ENCODE assay signal across 9 mouse cellular contexts in the genomic region with DNA sequence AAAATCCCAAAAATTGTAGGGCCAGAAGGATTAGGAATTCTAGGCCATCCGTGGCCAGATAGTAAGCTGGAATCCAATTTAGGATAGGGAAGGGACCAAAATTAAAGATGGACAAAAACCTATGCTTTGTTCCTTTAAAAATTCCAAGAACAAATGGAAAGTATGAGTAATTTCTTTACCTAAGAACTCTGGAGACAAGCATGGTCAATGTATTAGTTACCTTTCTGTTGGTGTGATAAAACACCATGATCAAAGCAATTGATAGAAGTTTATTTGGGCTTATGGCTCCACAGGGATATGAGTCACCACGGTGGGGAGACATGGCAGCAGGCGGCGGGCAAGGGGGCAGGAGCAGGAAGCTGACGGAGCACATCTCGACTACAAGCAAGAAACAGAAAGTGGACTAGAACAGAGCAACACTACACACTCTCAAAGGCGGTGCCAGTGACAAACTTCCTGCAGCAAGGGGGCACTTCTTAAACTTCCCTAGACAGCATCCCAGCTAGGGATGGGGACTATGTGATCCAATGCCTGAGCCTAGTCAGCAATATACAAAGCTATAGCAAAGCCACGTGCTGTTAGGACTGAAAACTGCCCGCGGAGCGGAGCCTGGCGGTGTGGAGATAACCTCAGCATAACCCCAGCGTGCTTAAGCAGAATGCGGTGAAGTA. TPM values are rescaled to one million over a fixed set of nuclear protein-coding genes. Genes with fewer than 3 reads are reported as not detected.
A peak's percentile ranks its signal among the peaks of the same experiment; 100 is the strongest.
DNase-seq lines count a peak whose midpoint lies in the region; ATAC-seq lines count a peak whose summit lies in the region.
"Had no signal": no experiment of that assay in that cellular context is flagged by ENCODE, and none has a peak within 500 bp of the region (broad histone marks: within the 10 kb centered on the region; RNA-seq: fewer than 3 reads in every experiment).

No protein-coding gene starts in this region.

- no peak overlapping the region for H3K27ac ChIP-seq in neural tube, embryonic 11.5 days (ENCODE audit: low read depth, low read length)
- H3K27ac ChIP-seq in lung, embryonic 16.5 days (ENCODE audit: low read length) = no peak overlapping the region
- H3K27ac ChIP-seq in midbrain, embryonic 15.5 days = no peak overlapping the region
- H3K27ac ChIP-seq: embryonic facial prominence, embryonic 13.5 days had no signal

- no peak overlapping the region for H3K4me2 ChIP-seq in neural tube, embryonic 11.5 days (ENCODE audit: low read depth)
- peak overlapping the region; percentile 23 for H3K4me2 ChIP-seq in lung, embryonic 16.5 days (ENCODE audit: low read depth, low read length)
- no peak overlapping the region for H3K4me2 ChIP-seq in midbrain, embryonic 15.5 days

- H3K36me3 ChIP-seq in neural tube, embryonic 11.5 days (ENCODE audit: control insufficient read depth, insufficient read depth, low read length) = no peaks in the 10 kb centered on the region
- no peaks in the 10 kb centered on the region for H3K36me3 ChIP-seq in lung, embryonic 16.5 days (ENCODE audit: control insufficient read depth, insufficient read depth, low read length)
- H3K36me3 ChIP-seq in midbrain, embryonic 15.5 days (replicated peaks) = no peaks in the 10 kb centered on the region
- H3K36me3 ChIP-seq: embryonic facial prominence, embryonic 13.5 days had no signal

- no peaks in the 10 kb centered on the region for H3K4me1 ChIP-seq in neural tube, embryonic 11.5 days (ENCODE audit: control insufficient read depth, insufficient read depth, low read length)
- H3K4me1 ChIP-seq in lung, embryonic 16.5 days (replicated peaks; ENCODE audit: control insufficient read depth, insufficient read depth, low read length) = peaks cover 11% of the 10 kb centered on the region
- H3K4me1 ChIP-seq in midbrain, embryonic 15.5 days = peaks cover 3% of the 10 kb centered on the region

- H3K9ac ChIP-seq in neural tube, embryonic 11.5 days (ENCODE audit: low read length) = no peak overlapping the region
- H3K9ac ChIP-seq in lung, embryonic 16.5 days (ENCODE audit: low read length) = no peak overlapping the region
- no peak overlapping the region for H3K9ac ChIP-seq in midbrain, embryonic 15.5 days
- H3K9ac ChIP-seq: embryonic facial prominence, embryonic 13.5 days had no signal

- ATAC-seq in neural tube, embryonic 11.5 days (ENCODE audit: insufficient read depth, low FRiP score, low TSS enrichment) = no peak
- ATAC-seq in lung, embryonic 16.5 days (ENCODE audit: low read depth) = peak; percentile 43; the same call in 1 of the 2 replicates
- ATAC-seq in midbrain, embryonic 15.5 days (replicated peaks) = no peak

- H3K27me3 ChIP-seq in neural tube, embryonic 11.5 days (ENCODE audit: control insufficient read depth, insufficient read depth, low read length) = no peaks in the 10 kb centered on the region
- no peaks in the 10 kb centered on the region for H3K27me3 ChIP-seq in lung, embryonic 16.5 days (ENCODE audit: control insufficient read depth, insufficient read depth, low read depth, low read length)
- no peaks in the 10 kb centered on the region for H3K27me3 ChIP-seq in midbrain, embryonic 15.5 days (replicated peaks)
- H3K27me3 ChIP-seq: embryonic facial prominence, embryonic 13.5 days had no signal

- intact Hi-C loops in left cerebral cortex, postnatal 4 days (cut with DNase I) = no loop called here

- peak; percentile 14 for DNase-seq in neural tube, embryonic 11.5 days (ENCODE audit: low spot score)
- no peak for DNase-seq in neural tube, embryonic 10.5 days (ENCODE audit: extremely low spot score, low spot score)
- DNase-seq in heart, adult 8-10 months (ENCODE audit: low spot score) = peak; percentile 37
- DNase-seq in thymus, postnatal 25 days = peak; percentile 49
- no peak for DNase-seq in urinary bladder, adult 2 months (ENCODE audit: low spot score)
- DNase-seq in left cerebral cortex, postnatal 4 days = no peak

- H3K9me3 ChIP-seq in neural tube, embryonic 11.5 days (ENCODE audit: control insufficient read depth, low read length) = no peaks in the 10 kb centered on the region
- H3K9me3 ChIP-seq in lung, embryonic 16.5 days (ENCODE audit: control insufficient read depth, low read length) = no peaks in the 10 kb centered on the region
- no peaks in the 10 kb centered on the region for H3K9me3 ChIP-seq in midbrain, embryonic 15.5 days
- H3K9me3 ChIP-seq: embryonic facial prominence, embryonic 13.5 days had no signal

- no peak overlapping the region for H3K4me3 ChIP-seq in neural tube, embryonic 11.5 days (ENCODE audit: low read depth, low read length)
- H3K4me3 ChIP-seq in lung, embryonic 16.5 days (ENCODE audit: low read length) = peak overlapping the region; percentile 3; the same call in 1 of the 2 replicates
- no peak overlapping the region for H3K4me3 ChIP-seq in midbrain, embryonic 15.5 days
- H3K4me3 ChIP-seq: embryonic facial prominence, embryonic 13.5 days had no signal

- 80% methylated on average over 14 of the region's 14 CpGs for WGBS in neural tube, embryonic 11.5 days
- 38% methylated on average over 14 of the region's 14 CpGs for WGBS in lung, embryonic 16.5 days
- WGBS in midbrain, embryonic 15.5 days = 78% methylated on average over 14 of the region's 14 CpGs

RNA-seq across cellular contexts. Expression of gene Fam69a, which starts 26.2 kb away (rescaled TPM):
- 26.0 and 32.5 TPM in 2 replicates for polyA plus RNA-seq in neural tube, embryonic 11.5 days (2014; fragmentation: Nextera tagmentation; extraction: Ambion mirVana)
- 10 to 100 TPM in 3 of 4 experiments, 1 to 10 TPM in 1; 9.3 to 12.1 (median 11.2) TPM for total RNA-seq in heart, adult 8-10 months (2022)
- 23.8 and 24.4 TPM in 2 replicates for polyA plus RNA-seq in lung, embryonic 16.5 days (2015; fragmentation: Nextera tagmentation; extraction: Ambion mirVana)
- 16.6 and 17.4 TPM in 2 replicates for polyA plus RNA-seq in urinary bladder, adult 2 months (2012; rRNA removed)
- total RNA-seq in left cerebral cortex, postnatal 4 days (2021) = 10 to 100 TPM; 36.3 to 37.9 TPM
- polyA plus RNA-seq in midbrain, embryonic 15.5 days (2015; fragmentation: Nextera tagmentation; extraction: Ambion mirVana) = 50.0 and 53.3 TPM in 2 replicates

Comparison
In these comparisons a context has a peak if more than half of its experiments do, and no peak if none do; other contexts are left out.
1. DNase-seq: peak in neural tube, embryonic 11.5 days (single experiment), heart, adult 8-10 months (single experiment) and thymus, postnatal 25 days (single experiment); none in neural tube, embryonic 10.5 days (single experiment), urinary bladder, adult 2 months (single experiment) and left cerebral cortex, postnatal 4 days (single experiment).